Mouse (Mus musculus): ENCODE results near the gene Lztr1. TPM values are rescaled to one million over a fixed set of nuclear protein-coding genes. Genes with fewer than 3 reads are reported as not detected.

Lztr1 gene
- polyA plus RNA-seq, 1 experiment, result 303 TPM

- TF ChIP-seq CTCF (IDR thresholded peaks at IDR 0.05; ENCODE audit: borderline replicate concordance, control insufficient read depth, extremely low read depth, insufficient read depth, low read length, poor library complexity) (no peak), POLR2A (IDR thresholded peaks at IDR 0.05; ENCODE audit: control insufficient read depth, extremely low read depth, insufficient read depth, low read length, poor library complexity) (no peak)
- H3K36me3 ChIP-seq (ENCODE audit: control insufficient read depth, insufficient read depth, low read length), result no peaks in the 10 kb centered on the region
- WGBS, result 65% methylated on average over 3 of the region's 3 CpGs
- no peak overlapping the region for H3K4me3 ChIP-seq (ENCODE audit: control insufficient read depth, insufficient read depth, low read length)
- DNase-seq, result no peak
- H3K27me3 ChIP-seq (ENCODE audit: control insufficient read depth, insufficient read depth, low read length), result peaks cover 7% of the 10 kb centered on the region; the same call in 1 of the 2 replicates
- H3K4me1 ChIP-seq (replicated peaks; ENCODE audit: control insufficient read depth, insufficient read depth, low read length), result no peaks in the 10 kb centered on the region
- H3K27ac ChIP-seq (ENCODE audit: control insufficient read depth, insufficient read depth, low read length), result no peak overlapping the region
These were observed 56.3 kb downstream of the Lztr1 start for GRCm38 (mm10) chr16:17564771-17565170.

DNA sequence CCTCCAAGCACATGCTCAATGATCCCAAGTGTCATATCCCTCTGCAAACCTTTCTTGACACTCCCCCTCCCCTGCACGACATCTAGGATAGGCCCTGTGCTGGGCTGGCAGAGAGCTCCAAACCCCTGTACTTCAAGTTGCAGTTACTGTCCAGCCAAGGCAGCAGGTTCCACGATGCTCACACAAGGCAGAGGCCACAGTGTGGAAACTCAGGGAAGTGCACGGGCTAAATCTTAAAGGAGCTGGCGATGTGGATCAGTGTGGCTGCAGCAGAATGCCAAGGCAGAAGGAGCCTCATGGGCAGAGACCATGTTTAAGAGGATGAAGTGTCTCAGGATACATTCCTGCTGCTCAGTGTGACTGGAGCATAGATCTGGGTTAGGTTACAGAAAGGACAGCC, 57.7 kb downstream of the Lztr1 start:
- Histone ChIP-seq H3K27ac (ENCODE audit: control insufficient read depth, insufficient read depth, low read length) (no peak overlapping the region), H3K27me3 (ENCODE audit: control insufficient read depth, insufficient read depth, low read length) (peaks cover 7% of the 10 kb centered on the region; the same call in 1 of the 2 replicates), H3K4me1 (replicated peaks; ENCODE audit: control insufficient read depth, insufficient read depth, low read length) (no peaks in the 10 kb centered on the region), H3K36me3 (ENCODE audit: control insufficient read depth, insufficient read depth, low read length) (no peaks in the 10 kb centered on the region), H3K4me3 (ENCODE audit: control insufficient read depth, insufficient read depth, low read length) (no peak overlapping the region)
- WGBS, result 61% methylated on average over 4 of the region's 4 CpGs
- no peak for DNase-seq
- TF ChIP-seq CTCF (IDR thresholded peaks at IDR 0.05; ENCODE audit: borderline replicate concordance, control insufficient read depth, extremely low read depth, insufficient read depth, low read length, poor library complexity) (no peak), POLR2A (IDR thresholded peaks at IDR 0.05; ENCODE audit: control insufficient read depth, extremely low read depth, insufficient read depth, low read length, poor library complexity) (no peak)

Other genes starting within 250 kb of the Lztr1 start
- 63.6 and 72.6 TPM in 2 replicates for gene Tmem191c, start 232.6 kb upstream of the Lztr1 start, polyA plus RNA-seq (2012; rRNA removed)
- 0.16 and 0.69 TPM in 2 replicates for gene Serpind1, start 177.3 kb upstream of the Lztr1 start, polyA plus RNA-seq (2012; rRNA removed)
- gene Snap29, start 102.7 kb upstream of the Lztr1 start, polyA plus RNA-seq (2012; rRNA removed), result 7.5 and 8.1 TPM in 2 replicates
- 75.5 and 78.4 TPM in 2 replicates for gene Pi4ka, start 102.4 kb upstream of the Lztr1 start, polyA plus RNA-seq (2012; rRNA removed)
- 147 and 200 TPM in 2 replicates for gene Crkl, start 56.7 kb upstream of the Lztr1 start, polyA plus RNA-seq (2012; rRNA removed)
- 0.93 and 1.4 TPM in 2 replicates for gene Aifm3, start 19.1 kb upstream of the Lztr1 start, polyA plus RNA-seq (2012; rRNA removed)
- 139 and 141 TPM in 2 replicates for gene Thap7, start 22.4 kb downstream of the Lztr1 start, polyA plus RNA-seq (2012; rRNA removed)
- gene Lrrc74b, start 52.6 kb downstream of the Lztr1 start, polyA plus RNA-seq (2012; rRNA removed), result 0.10 and 0.11 TPM in 2 replicates
- gene P2rx6, start 53.2 kb downstream of the Lztr1 start, polyA plus RNA-seq (2012; rRNA removed), result 1.6 and 1.8 TPM in 2 replicates
- gene Slc7a4, start 74.5 kb downstream of the Lztr1 start, polyA plus RNA-seq (2012; rRNA removed), result 5.0 and 6.5 TPM in 2 replicates
- 134 and 144 TPM in 2 replicates for gene Smpd4, start 110.7 kb downstream of the Lztr1 start, polyA plus RNA-seq (2012; rRNA removed)
- gene Ccdc74a, start 137.8 kb downstream of the Lztr1 start, polyA plus RNA-seq (2012; rRNA removed), result 0.50 and 0.61 TPM in 2 replicates
- 286 and 308 TPM in 2 replicates for gene Med15, start 224.2 kb downstream of the Lztr1 start, polyA plus RNA-seq (2012; rRNA removed)